8 mouse cellular contexts compared by ENCODE assay signal in genomic region chr1:106711356-106712125, GRCm38 (mm10). TPM values are rescaled to one million over a fixed set of nuclear protein-coding genes. Genes with fewer than 3 reads are reported as not detected.
DNase-seq lines count a peak whose midpoint lies in the region; ATAC-seq lines count a peak whose summit lies in the region.

No protein-coding gene starts in this region.

- intact Hi-C loops in left cerebral cortex, postnatal 36 days (cut with DNase I): loop anchor here (5.0 to 10.0 kb wide), 3 partner anchors 84 to 637 kb away; partner anchors contain the start of gene Phlpp1

- H3K4me3 ChIP-seq in lung, embryonic 16.5 days (ENCODE audit: low read length): peak overlapping the region; percentile 85
- H3K4me3 ChIP-seq in forebrain, embryonic 12.5 days (replicated peaks): peak overlapping the region; percentile 75
- H3K4me3 ChIP-seq in neural tube, embryonic 14.5 days (ENCODE audit: low read depth, low read length): peak overlapping the region; percentile 76

- ATAC-seq in lung, embryonic 16.5 days (ENCODE audit: low read depth): no peak
- ATAC-seq in forebrain, embryonic 12.5 days (ENCODE audit: low FRiP score): no peak
- no peak for ATAC-seq in neural tube, embryonic 14.5 days (ENCODE audit: low read depth)
- ATAC-seq in megakaryocyte-erythroid progenitor cell, adult 5-6 weeks (replicated peaks; ENCODE audit: low FRiP score, low TSS enrichment, poor library complexity, severe bottlenecking): no peak

- DNase-seq in lung, postnatal 36 days: no peak
- DNase-seq in kidney, postnatal 14 days: peak; percentile 36
- DNase-seq in left cerebral cortex, postnatal 36 days (ENCODE audit: low spot score in 2 of 2): no peak
- no peak for DNase-seq in cerebellum, postnatal 10 days

- peak overlapping the region; percentile 95 for H3K4me2 ChIP-seq in lung, embryonic 16.5 days (ENCODE audit: low read depth, low read length)
- H3K4me2 ChIP-seq in forebrain, embryonic 12.5 days: peak overlapping the region; percentile 92
- H3K4me2 ChIP-seq in neural tube, embryonic 14.5 days (ENCODE audit: low read depth, low read length): peak overlapping the region; percentile 90

- peak overlapping the region; percentile 68 for H3K9ac ChIP-seq in lung, embryonic 16.5 days (ENCODE audit: low read length)
- no peak overlapping the region for H3K9ac ChIP-seq in forebrain, embryonic 12.5 days
- no peak overlapping the region for H3K9ac ChIP-seq in neural tube, embryonic 14.5 days (replicated peaks; ENCODE audit: low read depth, low read length)

- H3K9me3 ChIP-seq in lung, embryonic 16.5 days (ENCODE audit: control insufficient read depth, low read length): no peaks in the 10 kb centered on the region
- H3K9me3 ChIP-seq in forebrain, embryonic 12.5 days: no peaks in the 10 kb centered on the region
- H3K9me3 ChIP-seq in neural tube, embryonic 14.5 days (ENCODE audit: control insufficient read depth, low read length): no peaks in the 10 kb centered on the region

- H3K27ac ChIP-seq in lung, embryonic 16.5 days (ENCODE audit: low read length): no peak overlapping the region
- no peak overlapping the region for H3K27ac ChIP-seq in forebrain, embryonic 12.5 days
- H3K27ac ChIP-seq in neural tube, embryonic 14.5 days (ENCODE audit: low read depth, low read length): no peak overlapping the region

- no peaks in the 10 kb centered on the region for H3K36me3 ChIP-seq in lung, embryonic 16.5 days (ENCODE audit: control insufficient read depth, insufficient read depth, low read length)
- no peaks in the 10 kb centered on the region for H3K36me3 ChIP-seq in forebrain, embryonic 12.5 days (replicated peaks)
- no peaks in the 10 kb centered on the region for H3K36me3 ChIP-seq in neural tube, embryonic 14.5 days (ENCODE audit: control insufficient read depth, insufficient read depth, low read length)

- H3K27me3 ChIP-seq in lung, embryonic 16.5 days (ENCODE audit: control insufficient read depth, insufficient read depth, low read depth, low read length): no peaks in the 10 kb centered on the region
- H3K27me3 ChIP-seq in forebrain, embryonic 12.5 days: peaks cover 13% of the 10 kb centered on the region
- no peaks in the 10 kb centered on the region for H3K27me3 ChIP-seq in neural tube, embryonic 14.5 days (ENCODE audit: control insufficient read depth, insufficient read depth, low read length)

- 54% methylated on average over 12 of the region's 12 CpGs for WGBS in lung, embryonic 16.5 days
- 80% methylated on average over 12 of the region's 12 CpGs for whole genome bisulfite sequencing in forebrain, embryonic 12.5 days
- 70% methylated on average over 12 of the region's 12 CpGs for WGBS in neural tube, embryonic 14.5 days

- H3K4me1 ChIP-seq in lung, embryonic 16.5 days (replicated peaks; ENCODE audit: control insufficient read depth, insufficient read depth, low read length): peaks cover 24% of the 10 kb centered on the region
- peaks cover 25% of the 10 kb centered on the region for H3K4me1 ChIP-seq in forebrain, embryonic 12.5 days
- H3K4me1 ChIP-seq in neural tube, embryonic 14.5 days (ENCODE audit: control insufficient read depth, insufficient read depth, low read length): peaks cover 13% of the 10 kb centered on the region

RNA-seq across cellular contexts. Expression of gene Bcl2, which starts 2.5 kb away (rescaled TPM):
- polyA plus RNA-seq in lung, embryonic 16.5 days (2015; fragmentation: Nextera tagmentation; extraction: Ambion mirVana): 18.5 and 19.7 TPM in 2 replicates
- 9.7 and 11.0 TPM in 2 replicates for polyA plus RNA-seq in forebrain, embryonic 12.5 days (2016; fragmentation: Nextera tagmentation; extraction: Ambion mirVana)
- 14.2 and 14.4 TPM in 2 replicates for polyA plus RNA-seq in neural tube, embryonic 14.5 days (2014; fragmentation: Nextera tagmentation; extraction: Ambion mirVana)
- 4.8 and 15.0 TPM in 2 replicates for total RNA-seq in megakaryocyte-erythroid progenitor cell, adult 5-6 weeks (2014; fragmentation: Nextera tagmentation)
- 12.1 and 14.5 TPM in 2 replicates for total RNA-seq in megakaryocyte-erythroid progenitor cell, adult 5-6 weeks (2017)
- 10 to 100 TPM; 11.0 to 16.1 TPM for total RNA-seq in left cerebral cortex, postnatal 36 days (2021)

RNA-seq across cellular contexts. Expression of gene Kdsr, which starts 48.0 kb away (rescaled TPM):
- 17.5 and 17.7 TPM in 2 replicates for polyA plus RNA-seq in lung, embryonic 16.5 days (2015; fragmentation: Nextera tagmentation; extraction: Ambion mirVana)
- 8.3 and 9.0 TPM in 2 replicates for polyA plus RNA-seq in forebrain, embryonic 12.5 days (2016; fragmentation: Nextera tagmentation; extraction: Ambion mirVana)
- polyA plus RNA-seq in neural tube, embryonic 14.5 days (2014; fragmentation: Nextera tagmentation; extraction: Ambion mirVana): 13.2 and 16.3 TPM in 2 replicates
- 9.4 and 10.2 TPM in 2 replicates for total RNA-seq in megakaryocyte-erythroid progenitor cell, adult 5-6 weeks (2014; fragmentation: Nextera tagmentation)
- total RNA-seq in megakaryocyte-erythroid progenitor cell, adult 5-6 weeks (2017): 31.7 and 35.8 TPM in 2 replicates
- total RNA-seq in left cerebral cortex, postnatal 36 days (2021): 10 to 100 TPM; 24.4 to 29.9 TPM
